Mouse (Mus musculus) olfactory bulb, adult 2 months (tissue): Measurements from ENCODE around the gene Rnf220.

Experiments used
- CTCF ChIP-seq: fragments of 200-500 bp; IDR thresholded peaks from 2 replicates; pipeline ENCODE4 v1.5.1; 2012; ENCODE audit warnings: low read depth, mild to moderate bottlenecking, low read length, moderate library complexity; ENCODE audit not compliant: insufficient read depth
- POLR2A ChIP-seq: fragments of 200-500 bp; IDR thresholded peaks from 2 replicates; pipeline ENCODE4 v1.6.1; 2012; ENCODE audit warnings: mild to moderate bottlenecking, low read depth, low read length, moderate library complexity; ENCODE audit not compliant: insufficient read depth

- TF ChIP-seq CTCF (no peak), POLR2A (no peak)
Measured at GRCm38 (mm10) chr4:117277687-117278086, 219.2 kb downstream of the Rnf220 start.
